Comparison of ENCODE assay signal across 14 mouse cellular contexts in the genomic region with DNA sequence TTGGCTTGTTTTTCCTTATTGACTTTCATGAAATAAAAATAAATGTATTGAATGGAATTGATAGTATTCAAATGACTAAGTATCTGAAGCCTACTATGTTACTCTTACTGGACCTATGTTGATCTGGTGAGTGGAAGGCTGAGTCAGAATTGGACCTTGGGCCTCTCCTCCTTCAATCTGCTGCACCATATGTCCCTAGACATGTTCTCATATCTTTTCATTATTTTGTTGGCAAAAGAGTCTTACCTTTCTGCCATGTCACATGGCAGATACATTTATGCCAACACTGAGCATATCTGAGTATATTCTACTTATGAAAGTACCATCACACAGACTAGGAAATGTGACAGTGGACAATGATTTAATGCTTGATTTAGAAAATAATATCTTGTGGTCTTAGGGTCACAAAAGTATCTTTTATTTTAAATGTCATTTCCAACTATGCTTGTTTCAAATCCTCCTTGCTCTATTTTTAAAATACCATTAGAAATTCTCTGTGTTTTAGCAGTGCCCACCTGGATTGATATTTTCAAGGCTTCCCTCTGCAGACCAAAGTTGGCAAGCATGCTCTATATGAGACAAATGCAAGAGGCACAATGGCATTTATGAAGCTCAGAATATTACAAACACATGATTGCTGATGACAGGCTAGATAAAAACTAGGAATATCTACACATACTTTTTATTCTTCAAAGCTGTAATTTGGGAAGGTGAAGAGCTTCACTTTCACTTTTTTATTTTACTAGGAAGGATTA.
"Had no signal": no experiment of that assay in that cellular context is flagged by ENCODE, and none has a peak within 500 bp of the region (broad histone marks: within the 10 kb centered on the region; RNA-seq: fewer than 3 reads in every experiment).

No protein-coding gene starts in this region.

- H3K9me3 ChIP-seq: kidney, embryonic 15.5 days; limb, embryonic 12.5 days; liver, embryonic 13.5 days; lung, embryonic 15.5 days; megakaryocyte, embryonic 14.5 days; midbrain, embryonic 13.5 days had no signal

- H3K27me3 ChIP-seq: kidney, embryonic 15.5 days; limb, embryonic 12.5 days; liver, embryonic 13.5 days; lung, embryonic 15.5 days; megakaryocyte, embryonic 14.5 days; midbrain, embryonic 13.5 days had no signal

- ATAC-seq: liver, postnatal 0 days; midbrain, embryonic 13.5 days had no signal

- H3K27ac ChIP-seq: kidney, embryonic 15.5 days; left cerebral cortex, adult 2 months; limb, embryonic 12.5 days; liver, embryonic 13.5 days; lung, embryonic 15.5 days; macrophage; midbrain, embryonic 13.5 days had no signal

- H3K4me2 ChIP-seq: kidney, embryonic 15.5 days; limb, embryonic 12.5 days; liver, embryonic 13.5 days; lung, embryonic 15.5 days; midbrain, embryonic 13.5 days had no signal

- H3K9ac ChIP-seq: kidney, embryonic 15.5 days; limb, embryonic 12.5 days; liver, embryonic 13.5 days; liver, postnatal 0 days; lung, embryonic 15.5 days; midbrain, embryonic 13.5 days had no signal

- H3K36me3 ChIP-seq: kidney, embryonic 15.5 days; limb, embryonic 12.5 days; liver, embryonic 13.5 days; lung, embryonic 15.5 days; midbrain, embryonic 13.5 days had no signal

- H3K4me1 ChIP-seq: kidney, embryonic 15.5 days; limb, embryonic 12.5 days; liver, embryonic 13.5 days; lung, embryonic 15.5 days; megakaryocyte, embryonic 14.5 days; midbrain, embryonic 13.5 days had no signal

- H3K4me3 ChIP-seq: kidney, embryonic 15.5 days; left cerebral cortex, adult 2 months; limb, embryonic 12.5 days; liver, embryonic 13.5 days; lung, embryonic 15.5 days; megakaryocyte, embryonic 14.5 days; midbrain, embryonic 13.5 days had no signal

- DNase-seq: kidney, postnatal 14 days; liver; liver, embryonic 13.5 days; liver, postnatal 0 days; lung, postnatal 14 days; right cerebral cortex, postnatal 14 days; thymus, postnatal 4 days had no signal
